Mouse (Mus musculus) spleen, embryonic (tissue): ENCODE results near the gene Atp6v1g1.

ENCODE experiments used
- CTCF ChIA-PET: fragments of 350-600 bp; sonication (Branson Sonifier 250); formaldehyde crosslinking; loops from one replicate; lab custom pipeline; 2022; lab: Charles Lee

Atp6v1g1 gene

GRCm38 (mm10) chr4:63570208-63570781 is 25.7 kb downstream of the Atp6v1g1 start:
- CTCF ChIA-PET: no interaction called here

GRCm38 (mm10) chr4:63572621-63573020 is 28.0 kb downstream of the Atp6v1g1 start:
- CTCF ChIA-PET: interaction anchor here (0.8 kb wide), 1 partner anchor 11 kb away, joined by 3 read pairs; no protein-coding TSS in a partner anchor

GRCm38 (mm10) chr4:63579649-63580048 is 35.1 kb downstream of the Atp6v1g1 start:
- CTCF ChIA-PET: no interaction called here

GRCm38 (mm10) chr4:63580078-63580477 is 35.5 kb downstream of the Atp6v1g1 start:
- CTCF ChIA-PET: no interaction called here

- CTCF ChIA-PET: no interaction called here
Measured at GRCm38 (mm10) chr4:63582580-63582979, 38.0 kb downstream of the Atp6v1g1 start.

GRCm38 (mm10) chr4:63585216-63585615 is 40.6 kb downstream of the Atp6v1g1 start:
- CTCF ChIA-PET: no interaction called here

- CTCF ChIA-PET: no interaction called here
Measured at GRCm38 (mm10) chr4:63586240-63586639, 41.7 kb downstream of the Atp6v1g1 start.

- CTCF ChIA-PET: no interaction called here
Measured at GRCm38 (mm10) chr4:63589987-63590386, 45.4 kb downstream of the Atp6v1g1 start.

- CTCF ChIA-PET: no interaction called here
Measured at GRCm38 (mm10) chr4:63590538-63590937, 46.0 kb downstream of the Atp6v1g1 start.

GRCm38 (mm10) chr4:63594459-63595110 is 50.0 kb downstream of the Atp6v1g1 start:
- CTCF ChIA-PET: no interaction called here

- CTCF ChIA-PET: no interaction called here
Measured at GRCm38 (mm10) chr4:63595259-63595658, 50.7 kb downstream of the Atp6v1g1 start.

- CTCF ChIA-PET: no interaction called here
Measured at GRCm38 (mm10) chr4:63596010-63596409, 51.4 kb downstream of the Atp6v1g1 start.
